Mouse (Mus musculus) bone marrow, adult 2 months (tissue): ENCODE measurements around the gene Neb. TPM values are rescaled to one million over a fixed set of nuclear protein-coding genes. Genes with fewer than 3 reads are reported as not detected.

Experiments used
- H3K27ac ChIP-seq: fragments of 200-500 bp; 2 replicates; pipeline ENCODE4 v1.5.1; 2012; ENCODE audit warnings: low read depth, mild to moderate bottlenecking, control low read depth, inconsistent platforms, low read length; ENCODE audit not compliant: control insufficient read depth, poor library complexity, insufficient read depth
- H3K4me1 ChIP-seq: fragments of 200-500 bp; 2 replicates; pipeline ENCODE4 v1.6.1; 2011; ENCODE audit warnings: low read length; ENCODE audit not compliant: control insufficient read depth, insufficient read depth
- H3K4me3 ChIP-seq: fragments of 200-500 bp; replicated peaks from 2 replicates; pipeline ENCODE3; 2011; ENCODE audit warnings: mild to moderate bottlenecking, low read depth, low read length, control low read depth; ENCODE audit not compliant: control insufficient read depth
- CTCF ChIP-seq: fragments of 200-500 bp; IDR thresholded peaks from 2 replicates; pipeline ENCODE4 v1.5.1; 2011; ENCODE audit warnings: low read length, control low read depth; ENCODE audit not compliant: control insufficient read depth, insufficient read depth
- POLR2A ChIP-seq: fragments of 200-500 bp; IDR thresholded peaks from 2 replicates; pipeline ENCODE4 v1.6.1; 2011; ENCODE audit warnings: low read depth, mild to moderate bottlenecking, control low read depth, low read length, borderline replicate concordance; ENCODE audit not compliant: control insufficient read depth
- WGBS: fragments of 180-500 bp; shearing (Covaris S2); methylation state at CpG from one replicate; pipeline ENCODE4 v1.1.7; 2018; 5-methylcytosine and 5-hydroxymethylcytosine counted together
- polyA plus RNA-seq: library from polyadenylated mRNA; stranded (reverse); fragments of >200 nt; gene quantifications from 2 replicates; pipeline ENCODE4 v1.2.4, GENCODE M21; 2011; ENCODE audit warnings: low replicate concordance; ENCODE audit not compliant: missing spikeins, insufficient read depth, insufficient read length

Neb gene
- polyA plus RNA-seq, 1 experiment = 4.5 TPM

- Histone ChIP-seq H3K4me1 (no peaks in the 10 kb centered on the region; the same call in none of the 2 replicates), H3K4me3 (no peak overlapping the region)
These were observed 63.1 kb downstream of the Neb start for GRCm38 (mm10) chr2:52314922-52315730.

DNA sequence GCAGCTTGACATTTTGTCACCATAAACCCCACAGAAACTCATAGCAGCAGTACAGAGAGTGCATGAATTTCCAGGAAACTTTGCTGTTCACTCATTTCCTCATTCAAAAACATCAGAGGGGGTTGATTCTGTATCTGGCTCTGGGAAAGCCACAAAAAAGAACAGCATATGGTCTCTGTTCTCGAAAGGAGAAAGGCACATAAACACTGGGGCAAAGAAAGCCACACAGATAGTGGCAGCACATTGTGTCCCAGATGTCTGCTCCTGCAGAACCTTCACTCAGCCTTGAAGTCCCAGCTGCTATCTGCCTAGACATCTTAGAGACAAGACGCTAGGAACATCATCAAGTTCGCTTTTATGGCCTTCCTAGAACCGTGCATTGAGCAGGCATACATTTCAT lies 67.5 kb downstream of the Neb start:
- Histone ChIP-seq H3K27ac (no peak overlapping the region), H3K4me3 (no peak overlapping the region), H3K4me1 (no peaks in the 10 kb centered on the region; the same call in 1 of the 2 replicates)
- 56% methylated on average over 4 of the region's 4 CpGs for WGBS
- no peak for TF ChIP-seq POLR2A
- TF ChIP-seq CTCF = no peak

More at GRCm38 (mm10) chr2:52314922-52315730, 63.1 kb downstream of the Neb start:
- WGBS = 40% methylated on average over 7 of the region's 7 CpGs
- TF ChIP-seq CTCF = no peak
- no peak for TF ChIP-seq POLR2A
- H3K27ac ChIP-seq = no peak overlapping the region

GRCm38 (mm10) chr2:52306635-52307034 lies 71.6 kb downstream of the Neb start:
- 76% methylated on average over 5 of the region's 5 CpGs for WGBS
- no peak for TF ChIP-seq CTCF
- no peak for TF ChIP-seq POLR2A
- Histone ChIP-seq H3K4me1 (no peaks in the 10 kb centered on the region), H3K27ac (no peak overlapping the region), H3K4me3 (no peak overlapping the region)

GRCm38 (mm10) chr2:52304554-52304953 lies 73.7 kb downstream of the Neb start:
- Histone ChIP-seq H3K4me1 (no peaks in the 10 kb centered on the region), H3K4me3 (no peak overlapping the region), H3K27ac (no peak overlapping the region)
- no peak for TF ChIP-seq CTCF
- TF ChIP-seq POLR2A = no peak
- 48% methylated on average over 3 of the region's 3 CpGs for WGBS

- H3K4me1 ChIP-seq = no peaks in the 10 kb centered on the region
- H3K4me3 ChIP-seq = no peak overlapping the region
- TF ChIP-seq POLR2A (no peak), CTCF (no peak)
- no peak overlapping the region for H3K27ac ChIP-seq
- 69% methylated on average over 1 of the region's 1 CpGs for WGBS
These were observed 74.9 kb downstream of the Neb start for GRCm38 (mm10) chr2:52303405-52303804.

- TF ChIP-seq CTCF (no peak), POLR2A (no peak)
- no peaks in the 10 kb centered on the region; the same call in 1 of the 2 replicates for H3K4me1 ChIP-seq
- no peak overlapping the region for H3K27ac ChIP-seq
- WGBS = 71% methylated on average over 5 of the region's 5 CpGs
- no peak overlapping the region for H3K4me3 ChIP-seq
These were observed 80.3 kb downstream of the Neb start for GRCm38 (mm10) chr2:52297969-52298368.

GRCm38 (mm10) chr2:52296779-52297178 lies 81.5 kb downstream of the Neb start:
- no peak overlapping the region for H3K27ac ChIP-seq
- H3K4me1 ChIP-seq = no peaks in the 10 kb centered on the region; the same call in 1 of the 2 replicates
- no peak overlapping the region for H3K4me3 ChIP-seq
- 26% methylated on average over 9 of the region's 9 CpGs for WGBS
- TF ChIP-seq POLR2A (no peak), CTCF (no peak)

DNA sequence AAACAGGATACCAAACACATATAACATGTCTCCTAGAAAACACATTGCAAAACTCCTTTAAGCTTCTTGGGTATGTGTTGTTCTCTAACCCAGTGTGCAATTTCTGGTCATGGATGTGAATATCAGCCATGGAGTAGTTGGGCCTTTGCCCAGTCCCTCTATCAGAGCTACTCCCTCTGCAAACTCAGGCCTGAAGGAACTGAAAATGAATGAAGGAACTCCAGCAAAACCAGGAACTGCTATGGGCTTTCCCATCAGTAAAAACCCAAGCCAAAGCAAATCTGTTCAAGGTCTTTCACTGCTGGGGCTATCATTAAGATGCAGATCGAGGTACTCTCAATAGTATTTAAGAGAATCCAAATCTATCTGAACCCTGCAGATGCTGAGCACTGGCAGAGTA lies 90.8 kb downstream of the Neb start:
- WGBS = 67% methylated on average over 1 of the region's 1 CpGs
- TF ChIP-seq CTCF (no peak), POLR2A (no peak)
- Histone ChIP-seq H3K4me1 (no peaks in the 10 kb centered on the region; the same call in 1 of the 2 replicates), H3K4me3 (no peak overlapping the region), H3K27ac (no peak overlapping the region)
